Mouse (Mus musculus) erythroblast, embryonic 14.5 days (primary cell): ENCODE data around the gene Zfp638.

ENCODE experiments used
- GATA1 ChIP-seq: IDR thresholded peaks from 2 replicates; pipeline ENCODE4 v1.6.1; 2012; ENCODE audit warnings: low read length, inconsistent platforms, mixed read lengths
- TAL1 ChIP-seq: IDR thresholded peaks from 3 replicates; pipeline ENCODE4 v1.6.1; 2012; ENCODE audit warnings: low read length, inconsistent platforms, mixed read lengths

DNA sequence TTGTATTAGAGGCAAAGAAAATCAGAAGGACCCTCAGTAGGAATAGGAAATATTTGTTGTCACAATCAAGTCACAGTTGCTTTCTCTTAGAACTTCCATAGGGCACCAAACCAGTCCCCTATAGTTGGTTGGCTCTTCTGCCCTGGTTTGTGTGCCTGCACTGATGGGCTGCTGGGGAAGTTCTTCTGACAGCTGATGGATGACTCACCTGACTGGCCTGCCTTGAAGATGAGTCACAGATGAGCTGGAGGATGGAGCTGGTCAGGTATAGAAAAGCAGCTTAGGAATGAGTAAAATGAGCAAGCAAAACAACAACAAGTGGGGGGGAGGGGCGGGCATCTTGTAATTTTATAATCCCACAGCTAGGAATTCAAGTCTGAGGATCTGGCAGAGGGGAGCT is 135.8 kb downstream of the Zfp638 start:
- TF ChIP-seq GATA1 (no peak), TAL1 (no peak)
